Mouse (Mus musculus) heart, embryonic 11.5 days (tissue): ENCODE measurements around the gene Acad8. TPM values are rescaled to one million over a fixed set of nuclear protein-coding genes. Genes with fewer than 3 reads are reported as not detected.

Experiments used
- ATAC-seq: fragments of 200-750 bp; cut with Nextera tagmentation; replicated peaks from 2 replicates; pipeline ENCODE4 v1.8.0; 2017; ENCODE audit warnings: moderate library complexity; ENCODE audit not compliant: insufficient number of reproducible peaks, low FRiP score, low TSS enrichment
- H3K27ac ChIP-seq: fragments of 300-500 bp; sonication (generic); 2 replicates; pipeline ENCODE4 v1.5.1; 2014; ENCODE audit warnings: mild to moderate bottlenecking, low read depth, low read length
- H3K27me3 ChIP-seq: fragments of 300-500 bp; sonication (generic); 2 replicates; pipeline ENCODE4 v1.6.1; 2014; ENCODE audit warnings: mild to moderate bottlenecking, low read length, mixed read lengths; ENCODE audit not compliant: control insufficient read depth, insufficient read depth
- H3K36me3 ChIP-seq: fragments of 300-500 bp; sonication (generic); 2 replicates; pipeline ENCODE4 v1.6.1; 2014; ENCODE audit warnings: mild to moderate bottlenecking, low read length, moderate library complexity, mixed read lengths; ENCODE audit not compliant: control insufficient read depth, insufficient read depth
- H3K4me1 ChIP-seq: fragments of 300-500 bp; sonication (generic); 2 replicates; pipeline ENCODE4 v1.6.1; 2014; ENCODE audit warnings: low read length; ENCODE audit not compliant: control insufficient read depth, insufficient read depth
- H3K4me2 ChIP-seq: fragments of 300-500 bp; sonication (generic); 2 replicates; pipeline ENCODE4 v1.6.1; 2014; ENCODE audit warnings: mild to moderate bottlenecking, moderate library complexity
- H3K4me3 ChIP-seq: fragments of 300-500 bp; sonication (generic); 2 replicates; pipeline ENCODE4 v1.5.1; 2014; ENCODE audit warnings: low read depth, low read length
- H3K9ac ChIP-seq: fragments of 300-500 bp; sonication (generic); 2 replicates; pipeline ENCODE4 v1.6.1; 2014; ENCODE audit warnings: mild to moderate bottlenecking, low read depth, low read length, moderate library complexity
- H3K9me3 ChIP-seq: fragments of 300-500 bp; sonication (generic); replicated peaks from 2 replicates; pipeline ENCODE4 v1.6.1; 2016; ENCODE audit warnings: low read length; ENCODE audit not compliant: control insufficient read depth
- WGBS: fragments of 180-500 bp; shearing (Covaris S2); extraction: QIAGEN DNeasy Blood & Tissue Kit; methylation state at CpG from one replicate; pipeline ENCODE4 v1.1.7; 2014; ENCODE audit not compliant: insufficient replicate concordance; 5-methylcytosine and 5-hydroxymethylcytosine counted together
- polyA plus RNA-seq: library from polyadenylated mRNA; unstranded; fragments of >200 nt; fragmentation: Nextera tagmentation; extraction: Ambion mirVana; gene quantifications from 2 replicates; pipeline ENCODE4 v1.2.1, GENCODE M21; 2014

The Acad8 gene
- polyA plus RNA-seq, 1 experiment from 2014 or later = 32.5 TPM

DNA sequence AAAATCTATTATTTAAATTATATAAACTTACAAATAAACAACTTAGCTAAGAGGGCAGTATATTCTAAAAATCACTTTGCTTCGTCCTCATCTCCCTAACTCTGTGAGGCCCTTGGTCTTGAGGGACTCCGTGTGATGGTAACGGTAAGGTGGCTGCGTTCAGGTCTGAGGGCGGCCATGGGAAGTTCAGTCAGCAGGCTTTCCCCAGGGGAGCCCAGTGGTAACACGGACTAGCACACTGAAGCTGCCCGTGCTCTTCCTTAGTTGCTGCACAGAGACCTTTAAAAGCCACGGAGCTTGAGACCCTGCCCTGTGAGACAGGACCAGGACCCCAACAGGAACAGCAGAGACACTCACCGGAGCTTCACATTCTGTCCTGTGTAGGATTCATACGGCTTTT is 19.6 kb upstream of the Acad8 start:
- no peak for ATAC-seq
- no peak overlapping the region for H3K27ac ChIP-seq
- H3K36me3 ChIP-seq = peaks cover 10% of the 10 kb centered on the region; the same call in 1 of the 2 replicates
- H3K4me3 ChIP-seq = no peak overlapping the region
- no peaks in the 10 kb centered on the region for H3K4me1 ChIP-seq
- 92% methylated on average over 10 of the region's 10 CpGs for WGBS
- H3K9ac ChIP-seq = no peak overlapping the region
- H3K9me3 ChIP-seq = no peaks in the 10 kb centered on the region
- no peak overlapping the region for H3K4me2 ChIP-seq
- no peaks in the 10 kb centered on the region for H3K27me3 ChIP-seq

DNA sequence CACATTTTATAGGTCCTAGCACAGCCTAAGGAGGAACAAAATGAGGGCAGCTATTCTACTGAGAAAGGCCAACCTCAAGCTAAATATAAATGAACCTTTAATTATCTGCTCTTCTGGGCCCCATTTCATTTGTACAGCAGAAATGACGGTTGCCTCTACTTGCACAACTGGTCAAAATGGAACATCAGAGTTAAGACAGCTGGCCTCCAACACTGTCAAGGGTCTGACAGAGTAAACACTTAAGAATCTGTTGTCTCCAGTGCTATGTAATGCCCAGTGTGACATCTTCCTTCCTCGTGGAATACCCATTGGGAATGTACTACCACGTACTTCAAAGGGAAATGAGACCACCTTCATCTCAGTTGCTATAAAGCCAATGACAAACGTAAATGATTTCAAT is 12.2 kb upstream of the Acad8 start:
- 94% methylated on average over 4 of the region's 4 CpGs for WGBS
- Histone ChIP-seq H3K27ac (no peak overlapping the region), H3K4me2 (no peak overlapping the region), H3K9ac (no peak overlapping the region), H3K36me3 (peaks cover 32% of the 10 kb centered on the region), H3K27me3 (no peaks in the 10 kb centered on the region), H3K9me3 (no peaks in the 10 kb centered on the region), H3K4me3 (no peak overlapping the region), H3K4me1 (no peaks in the 10 kb centered on the region)
- ATAC-seq = no peak

DNA sequence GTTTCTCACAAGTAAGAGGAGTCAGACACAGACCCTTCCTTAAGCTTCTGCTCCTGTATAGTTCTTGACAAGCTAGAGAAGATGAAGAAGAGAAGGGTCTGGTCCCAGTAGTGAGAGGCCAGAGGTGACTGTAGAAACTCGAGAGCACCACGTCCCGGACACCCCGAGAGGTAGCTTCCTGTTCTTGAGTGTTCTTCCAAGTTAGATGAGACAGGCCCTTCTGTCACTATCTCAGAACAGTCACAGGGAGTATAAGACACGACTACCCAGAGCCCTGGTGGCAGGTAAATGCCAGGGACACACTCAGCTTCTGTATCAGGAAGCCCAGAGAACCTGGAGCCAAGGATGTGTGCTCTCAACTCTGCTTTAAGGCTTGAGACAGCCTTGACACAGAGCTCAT is 9.9 kb upstream of the Acad8 start:
- WGBS = 75% methylated on average over 5 of the region's 5 CpGs
- no peak overlapping the region for H3K4me2 ChIP-seq
- no peak overlapping the region for H3K4me3 ChIP-seq
- no peaks in the 10 kb centered on the region for H3K27me3 ChIP-seq
- no peak for ATAC-seq
- H3K4me1 ChIP-seq = no peaks in the 10 kb centered on the region
- no peak overlapping the region for H3K27ac ChIP-seq
- no peaks in the 10 kb centered on the region for H3K9me3 ChIP-seq
- H3K36me3 ChIP-seq = peaks cover 29% of the 10 kb centered on the region
- no peak overlapping the region for H3K9ac ChIP-seq

DNA sequence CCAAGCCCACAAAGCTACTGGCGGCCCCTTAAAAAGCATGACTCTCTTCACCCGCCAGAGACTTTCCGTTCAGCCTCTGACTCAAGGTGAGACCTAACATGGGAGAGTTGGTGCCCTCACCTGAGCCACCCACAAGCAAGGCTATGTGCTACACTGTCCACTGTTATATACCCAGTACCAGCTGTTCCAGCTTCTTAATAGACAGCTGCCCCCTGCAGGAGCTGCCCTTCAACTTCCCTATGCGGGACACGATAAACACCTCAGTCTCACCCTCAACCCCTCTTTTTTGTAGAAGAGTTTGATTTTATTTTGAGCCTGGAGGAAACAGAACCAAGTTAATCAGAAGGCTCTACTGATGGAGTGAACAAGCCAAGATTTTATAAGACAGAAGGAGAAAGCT is 7.5 kb upstream of the Acad8 start:
- WGBS = 85% methylated on average over 5 of the region's 5 CpGs
- Histone ChIP-seq H3K27me3 (no peaks in the 10 kb centered on the region), H3K27ac (no peak overlapping the region), H3K4me1 (no peaks in the 10 kb centered on the region), H3K36me3 (peaks cover 25% of the 10 kb centered on the region), H3K4me3 (no peak overlapping the region), H3K4me2 (no peak overlapping the region), H3K9ac (no peak overlapping the region), H3K9me3 (no peaks in the 10 kb centered on the region)
- no peak for ATAC-seq

DNA sequence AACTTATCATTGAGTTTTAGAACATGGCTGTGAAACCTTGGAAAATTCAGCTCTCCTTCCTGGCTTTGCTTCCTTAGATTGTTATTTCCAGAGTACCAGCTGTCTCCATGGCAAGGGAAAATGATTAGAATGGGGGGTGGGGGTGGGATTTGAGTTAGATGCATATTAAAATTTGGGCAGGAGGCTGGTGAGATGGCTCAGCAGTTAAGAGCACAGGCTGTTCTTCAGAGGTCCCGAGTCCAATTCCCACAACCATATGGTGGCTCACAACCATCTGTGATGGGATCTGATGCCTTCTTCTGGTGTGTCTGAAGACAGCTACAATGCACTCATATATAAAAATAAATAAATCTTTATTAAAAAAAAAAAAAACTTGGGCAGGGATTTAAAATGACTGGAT is 6.6 kb upstream of the Acad8 start:
- Histone ChIP-seq H3K4me1 (peaks cover 2% of the 10 kb centered on the region), H3K4me2 (no peak overlapping the region), H3K9ac (no peak overlapping the region), H3K27ac (no peak overlapping the region), H3K9me3 (no peaks in the 10 kb centered on the region), H3K36me3 (peaks cover 25% of the 10 kb centered on the region), H3K4me3 (no peak overlapping the region), H3K27me3 (no peaks in the 10 kb centered on the region)
- WGBS = 88% methylated on average over 1 of the region's 1 CpGs
- ATAC-seq = no peak

DNA sequence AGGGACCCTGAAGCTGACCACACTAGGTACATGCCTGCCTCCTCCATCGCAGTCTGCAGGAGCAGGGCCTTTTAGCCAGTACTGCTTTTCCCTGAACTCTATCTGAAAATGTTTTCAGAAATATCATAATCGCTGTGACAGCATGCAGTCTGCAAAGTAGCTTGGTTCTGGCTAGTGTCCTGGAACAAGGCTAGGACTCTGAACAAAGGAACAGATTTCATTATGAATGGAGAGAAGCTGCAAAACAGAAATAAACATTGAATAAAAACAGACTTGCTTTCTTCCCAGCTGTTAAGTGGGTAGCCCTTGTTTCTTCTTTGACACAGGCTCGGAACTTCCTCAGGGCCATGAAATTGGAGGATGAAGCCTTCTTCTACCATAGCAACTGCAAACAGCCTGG is 5.9 kb upstream of the Acad8 start:
- Histone ChIP-seq H3K36me3 (peaks cover 20% of the 10 kb centered on the region), H3K4me2 (no peak overlapping the region), H3K4me3 (no peak overlapping the region), H3K4me1 (peaks cover 9% of the 10 kb centered on the region), H3K27ac (no peak overlapping the region), H3K9ac (no peak overlapping the region), H3K9me3 (no peaks in the 10 kb centered on the region), H3K27me3 (no peaks in the 10 kb centered on the region)
- 91% methylated on average over 3 of the region's 3 CpGs for WGBS
- no peak for ATAC-seq

DNA sequence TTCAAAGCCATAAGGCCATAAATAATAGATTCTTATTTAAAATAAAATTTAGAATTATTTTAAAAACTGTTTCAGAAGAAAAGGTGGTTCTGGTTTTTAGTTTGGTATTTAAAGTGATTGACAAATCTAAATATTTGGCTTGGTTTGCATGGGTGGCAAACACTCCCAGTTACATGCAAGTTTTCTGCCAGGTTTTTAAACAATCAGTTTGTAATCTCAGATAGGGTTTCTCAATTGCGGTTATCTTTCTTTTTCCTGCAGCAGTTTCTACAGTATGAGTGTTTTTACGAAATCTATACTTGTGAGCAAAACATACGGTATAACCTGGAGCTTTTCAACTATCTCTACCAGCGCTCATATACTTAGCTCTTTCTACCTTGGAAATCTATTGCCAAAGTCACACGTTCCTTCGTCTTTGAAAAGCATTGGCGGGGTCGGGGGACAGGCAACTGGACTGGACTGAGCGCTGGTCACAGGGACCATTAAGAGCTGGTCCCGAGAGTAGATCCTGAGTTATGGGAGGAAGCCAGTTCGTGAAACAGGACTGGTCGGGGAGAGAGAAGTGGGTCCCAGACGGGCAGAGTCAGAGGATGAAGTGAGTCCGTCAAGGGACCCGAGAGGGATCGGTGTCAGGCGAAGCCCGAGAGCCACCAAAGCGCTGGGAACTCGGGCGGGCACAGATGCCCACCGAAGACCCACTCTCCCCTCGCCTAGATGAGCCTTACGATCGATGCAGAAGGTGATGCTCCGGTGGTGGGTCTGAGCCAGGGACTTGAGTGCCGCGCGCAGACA is 501 bp downstream of the Acad8 start:
- Histone ChIP-seq H3K4me3 (peak overlapping the region; percentile 84), H3K9me3 (no peaks in the 10 kb centered on the region), H3K27me3 (no peaks in the 10 kb centered on the region), H3K4me2 (peak overlapping the region; percentile 91), H3K27ac (peak overlapping the region; percentile 7), H3K36me3 (peaks cover 3% of the 10 kb centered on the region; the same call in 1 of the 2 replicates), H3K4me1 (peaks cover 9% of the 10 kb centered on the region), H3K9ac (peak overlapping the region; percentile 91)
- ATAC-seq = peak; percentile 40
- WGBS = 4% methylated on average over 29 of the region's 29 CpGs

DNA sequence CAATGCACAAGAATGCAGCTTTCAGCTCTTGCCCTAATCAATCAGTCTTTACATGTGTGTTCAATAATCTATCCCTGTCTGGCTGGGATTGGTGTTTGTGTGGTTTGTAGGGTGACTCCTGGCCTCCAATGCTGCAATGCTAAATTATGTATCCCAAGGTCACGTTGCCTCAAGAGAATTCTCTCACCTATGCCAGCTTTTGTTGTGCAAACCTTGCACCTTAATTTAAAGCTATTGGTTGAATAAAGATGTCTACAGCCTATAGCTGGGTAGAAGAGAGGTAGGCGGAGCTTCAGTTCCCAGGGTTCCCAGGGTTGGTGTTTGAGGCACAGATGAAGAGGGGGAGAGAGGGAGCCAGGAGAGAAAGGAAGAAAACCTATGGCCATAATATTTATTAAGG is 1.9 kb downstream of the Acad8 start:
- H3K9me3 ChIP-seq = no peaks in the 10 kb centered on the region
- H3K9ac ChIP-seq = no peak overlapping the region
- no peaks in the 10 kb centered on the region for H3K36me3 ChIP-seq
- H3K4me1 ChIP-seq = peaks cover 9% of the 10 kb centered on the region
- no peak for ATAC-seq
- no peak overlapping the region for H3K27ac ChIP-seq
- H3K4me3 ChIP-seq = no peak overlapping the region
- WGBS = 80% methylated on average over 2 of the region's 2 CpGs
- no peaks in the 10 kb centered on the region for H3K27me3 ChIP-seq
- no peak overlapping the region for H3K4me2 ChIP-seq

DNA sequence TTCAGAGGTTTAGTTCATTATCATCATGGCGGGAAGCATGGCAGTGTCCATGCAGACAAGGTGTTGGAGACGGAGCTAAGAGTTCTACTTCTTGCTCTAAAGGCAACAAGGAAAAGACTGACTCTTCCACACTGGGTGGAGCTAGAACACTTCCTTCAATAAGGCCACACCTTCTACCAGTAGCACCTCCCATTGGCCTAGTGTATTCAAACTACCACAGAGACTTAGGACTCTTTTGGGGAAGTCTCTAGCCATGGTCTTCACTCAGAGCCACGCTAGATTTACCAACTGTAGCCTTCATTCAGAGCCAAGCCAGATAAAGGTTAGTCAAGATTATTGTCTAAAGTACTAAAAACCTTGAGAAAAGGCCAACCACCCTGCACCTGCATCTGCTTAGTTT is 2.3 kb downstream of the Acad8 start:
- WGBS = 87% methylated on average over 3 of the region's 3 CpGs
- no peak for ATAC-seq

More for the DNA sequence above, 2.3 kb downstream of the Acad8 start:
- Histone ChIP-seq H3K9me3 (no peaks in the 10 kb centered on the region), H3K27me3 (no peaks in the 10 kb centered on the region), H3K27ac (no peak overlapping the region), H3K4me2 (no peak overlapping the region), H3K36me3 (no peaks in the 10 kb centered on the region), H3K9ac (no peak overlapping the region), H3K4me3 (no peak overlapping the region), H3K4me1 (peaks cover 9% of the 10 kb centered on the region)
